Mouse (Mus musculus) cortical plate, adult 2 months (tissue): ENCODE measurements around the gene Mettl16. TPM values are rescaled to one million over a fixed set of nuclear protein-coding genes. Genes with fewer than 3 reads are reported as not detected.

Source experiments
- H3K27ac ChIP-seq: fragments of 200-500 bp; 2 replicates; pipeline ENCODE4 v1.5.1; 2012; ENCODE audit warnings: low read length, control low read depth, inconsistent platforms; ENCODE audit not compliant: insufficient read depth
- H3K4me1 ChIP-seq: fragments of 200-500 bp; 2 replicates; pipeline ENCODE4 v1.6.1; 2011; ENCODE audit warnings: low read length; ENCODE audit not compliant: control insufficient read depth, insufficient read depth
- H3K4me3 ChIP-seq: fragments of 200-500 bp; 2 replicates; pipeline ENCODE4 v1.5.1; 2011; ENCODE audit warnings: mild to moderate bottlenecking, low read length, control low read depth; ENCODE audit not compliant: insufficient read depth
- CTCF ChIP-seq: fragments of 200-500 bp; IDR thresholded peaks from 2 replicates; pipeline ENCODE4 v1.5.1; 2011; ENCODE audit warnings: mild to moderate bottlenecking, control low read depth, low read length; ENCODE audit not compliant: insufficient read depth; ENCODE audit errors: extremely low read depth
- POLR2A ChIP-seq: fragments of 200-500 bp; IDR thresholded peaks from 2 replicates; pipeline ENCODE4 v1.6.1; 2011; ENCODE audit warnings: mild to moderate bottlenecking, low read length, control low read depth; ENCODE audit not compliant: insufficient read depth; ENCODE audit errors: extremely low read depth
- polyA plus RNA-seq: library from polyadenylated mRNA; depleted of rRNA; stranded (reverse); fragments of >200 nt; gene quantifications from 2 replicates; pipeline ENCODE4 v1.2.3, GENCODE M21; 2012

Gene Mettl16
- polyA plus RNA-seq, 1 experiment, result 15.1 TPM

GRCm38 (mm10) chr11:74841366-74841765, 70.7 kb downstream of the Mettl16 start:
- Histone ChIP-seq H3K4me1 (peaks cover 5% of the 10 kb centered on the region; the same call in 1 of the 2 replicates), H3K27ac (no peak overlapping the region), H3K4me3 (no peak overlapping the region)
- TF ChIP-seq POLR2A, result no peak
- no peak for TF ChIP-seq CTCF

- no peak overlapping the region for H3K27ac ChIP-seq
- peaks cover 5% of the 10 kb centered on the region; the same call in 1 of the 2 replicates for H3K4me1 ChIP-seq
- H3K4me3 ChIP-seq, result no peak overlapping the region
- TF ChIP-seq POLR2A, result no peak
- TF ChIP-seq CTCF, result no peak
Observed at GRCm38 (mm10) chr11:74842045-74842444, 71.4 kb downstream of the Mettl16 start.

GRCm38 (mm10) chr11:74842656-74843434, 72.2 kb downstream of the Mettl16 start:
- peaks cover 5% of the 10 kb centered on the region; the same call in 1 of the 2 replicates for H3K4me1 ChIP-seq
- H3K4me3 ChIP-seq, result no peak overlapping the region
- no peak overlapping the region for H3K27ac ChIP-seq
- TF ChIP-seq POLR2A (no peak), CTCF (no peak)

GRCm38 (mm10) chr11:74843435-74843714, 72.7 kb downstream of the Mettl16 start:
- Histone ChIP-seq H3K4me3 (no peak overlapping the region), H3K27ac (no peak overlapping the region), H3K4me1 (peaks cover 5% of the 10 kb centered on the region; the same call in 1 of the 2 replicates)
- TF ChIP-seq POLR2A, result no peak
- TF ChIP-seq CTCF, result no peak

GRCm38 (mm10) chr11:74843761-74844160, 73.1 kb downstream of the Mettl16 start:
- H3K27ac ChIP-seq, result no peak overlapping the region

GRCm38 (mm10) chr11:74845784-74846183, 75.2 kb downstream of the Mettl16 start:
- no peak overlapping the region for H3K4me3 ChIP-seq
- no peak for TF ChIP-seq POLR2A
- TF ChIP-seq CTCF, result peak; percentile 35
- H3K4me1 ChIP-seq, result peaks cover 2% of the 10 kb centered on the region; the same call in 1 of the 2 replicates
- no peak overlapping the region for H3K27ac ChIP-seq

More at GRCm38 (mm10) chr11:74843761-74844160, 73.1 kb downstream of the Mettl16 start:
- no peak for TF ChIP-seq CTCF
- no peak for TF ChIP-seq POLR2A
- peaks cover 5% of the 10 kb centered on the region; the same call in 1 of the 2 replicates for H3K4me1 ChIP-seq
- no peak overlapping the region for H3K4me3 ChIP-seq

GRCm38 (mm10) chr11:74847919-74848521, 77.4 kb downstream of the Mettl16 start:
- Histone ChIP-seq H3K4me3 (no peak overlapping the region), H3K27ac (no peak overlapping the region), H3K4me1 (0 out of 2 replicates have a peak, but pooled peaks cover 1% of the 10 kb centered on the region)
- TF ChIP-seq POLR2A (no peak), CTCF (peak; percentile 89)

GRCm38 (mm10) chr11:74850998-74851661, 80.5 kb downstream of the Mettl16 start:
- TF ChIP-seq CTCF, result no peak
- TF ChIP-seq POLR2A, result no peak
- Histone ChIP-seq H3K4me1 (0 out of 2 replicates have a peak, but pooled peaks cover 1% of the 10 kb centered on the region), H3K27ac (peak overlapping the region; percentile 6; the same call in 1 of the 2 replicates), H3K4me3 (no peak overlapping the region)

GRCm38 (mm10) chr11:74857756-74858155, 87.1 kb downstream of the Mettl16 start:
- no peak for TF ChIP-seq CTCF
- TF ChIP-seq POLR2A, result no peak
- Histone ChIP-seq H3K4me3 (no peak overlapping the region), H3K4me1 (no peaks in the 10 kb centered on the region), H3K27ac (no peak overlapping the region)
